Mouse (Mus musculus): ENCODE measurements around the gene Fut2.

DNA sequence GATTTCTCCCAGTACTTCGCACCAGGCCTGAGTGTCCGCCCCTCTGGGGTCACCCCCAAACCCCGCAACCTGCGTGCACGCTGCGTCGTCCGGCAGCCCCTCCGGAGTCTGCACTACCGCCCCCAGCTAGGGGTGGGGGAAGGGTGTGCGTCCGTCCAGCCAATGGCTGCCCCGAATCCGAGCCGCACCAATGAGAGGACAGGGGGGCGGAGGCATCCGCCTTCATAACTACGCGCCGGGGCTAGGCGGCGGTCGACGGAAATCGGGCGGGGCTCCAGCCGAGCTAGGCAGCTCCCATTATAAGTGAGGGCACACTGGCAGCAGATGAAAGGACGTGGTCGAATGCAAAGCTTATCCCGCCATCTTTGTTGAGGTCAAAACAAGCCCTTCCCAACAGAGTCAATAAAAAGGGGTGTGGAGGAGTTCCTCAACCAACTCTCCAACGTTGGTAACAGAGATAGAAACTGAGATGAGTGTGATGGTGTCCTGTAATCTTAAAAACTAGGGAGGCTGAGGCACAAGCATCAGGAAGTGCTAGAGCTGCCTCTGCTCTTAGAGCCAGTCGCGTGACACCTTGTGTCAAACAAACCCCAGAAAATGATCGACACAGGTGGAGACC is 49.0 kb upstream of the Fut2 start, which contains the start of gene Rpl18:
- TF ChIP-seq CTCF (IDR thresholded peaks at IDR 0.05; ENCODE audit: low read depth): peak; percentile 20; the same call in 1 of the 2 replicates
- TF ChIP-seq EP300 (optimal IDR thresholded peaks at IDR 0.05): no peak

Measured in stomach, postnatal 0 days (tissue).